Mouse (Mus musculus) megakaryocyte-erythroid progenitor cell, adult 5 weeks (primary cell): ENCODE results near the gene 4930507D05Rik. TPM values are rescaled to one million over a fixed set of nuclear protein-coding genes. Genes with fewer than 3 reads are reported as not detected.

Experiments used
- polyA plus RNA-seq: library from polyadenylated mRNA; stranded (reverse); fragments of >175 nt; gene quantifications from 2 replicates; pipeline ENCODE4 v1.2.3, GENCODE M21; 2012

The 4930507D05Rik gene
- 0.18 and 0.41 TPM in 2 replicates for polyA plus RNA-seq

GRCm38 (mm10) chr10:62449364-62450279 lies at the start of gene 4930507D05Rik, which contains the start of gene Supv3l1:
Gene 4930507D05Rik, plus strand, starts transcription at chr10:62449489.
Gene Supv3l1, minus strand, starts transcription at chr10:62449738.

DNA sequence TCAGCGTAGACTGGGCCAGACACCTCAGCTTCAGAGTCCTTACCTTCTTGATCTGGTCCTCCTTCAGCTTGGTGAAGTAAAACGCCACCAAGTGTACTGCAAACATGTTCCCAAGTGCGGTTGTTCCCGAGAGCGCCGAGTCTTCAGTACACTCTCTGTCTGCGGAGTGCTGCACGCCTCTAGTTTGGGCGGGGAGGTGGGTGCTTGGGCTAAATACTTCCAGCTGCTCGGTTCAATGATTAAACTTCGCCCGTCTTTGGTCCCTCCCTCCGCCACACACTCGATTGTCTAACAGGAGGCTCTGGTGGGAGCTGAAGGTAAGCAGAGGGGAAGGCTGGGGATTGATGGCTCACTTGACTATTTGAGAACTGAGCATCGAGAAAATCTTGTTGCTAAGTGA lies 27.0 kb upstream of the 4930507D05Rik start, which contains the start of gene Hkdc1:
TSS of gene Hkdc1 (minus strand) at position 237 of the 400 bp plus-strand sequence.

GRCm38 (mm10) chr10:62486618-62487415 lies 37.5 kb downstream of the 4930507D05Rik start, which contains the start of gene Vps26a:
Gene Vps26a, minus strand, starts transcription at chr10:62486805.

Other genes with a start within 250 kb of the 4930507D05Rik start
- gene Tspan15, start 218.2 kb upstream of the 4930507D05Rik start, polyA plus RNA-seq: 0.35 and 0.45 TPM in 2 replicates
- gene Tacr2, start 197.1 kb upstream of the 4930507D05Rik start, polyA plus RNA-seq: not detected in 2 replicates
- gene Hk1, start 69.6 kb upstream of the 4930507D05Rik start, polyA plus RNA-seq: 254 and 322 TPM in 2 replicates
- 0.02 TPM in 1 of 2 replicates, not detected in the other for gene Hkdc1, start 27.0 kb upstream of the 4930507D05Rik start, polyA plus RNA-seq
- gene Supv3l1, start 249 bp downstream of the 4930507D05Rik start, polyA plus RNA-seq: 18.6 and 27.3 TPM in 2 replicates
- 11.1 and 11.4 TPM in 2 replicates for gene Vps26a, start 37.3 kb downstream of the 4930507D05Rik start, polyA plus RNA-seq
- gene Srgn, start 78.0 kb downstream of the 4930507D05Rik start, polyA plus RNA-seq: 890 and 940 TPM in 2 replicates
- gene Kif1bp, start 129.0 kb downstream of the 4930507D05Rik start, polyA plus RNA-seq: 6.3 and 6.7 TPM in 2 replicates
- 90.8 and 142 TPM in 2 replicates for gene Ddx21, start 152.8 kb downstream of the 4930507D05Rik start, polyA plus RNA-seq
- 97.3 and 136 TPM in 2 replicates for gene Ddx50, start 201.7 kb downstream of the 4930507D05Rik start, polyA plus RNA-seq